Mouse (Mus musculus) heart, embryonic 16.5 days (tissue): ENCODE results near the gene Crb2. TPM values are rescaled to one million over a fixed set of nuclear protein-coding genes. Genes with fewer than 3 reads are reported as not detected.

Experiments used
- ATAC-seq: fragments of 200-750 bp; cut with Nextera tagmentation; replicated peaks from 2 replicates; pipeline ENCODE4 v1.8.0; 2017; ENCODE audit warnings: moderate number of reproducible peaks; ENCODE audit not compliant: insufficient read depth, low FRiP score; ENCODE audit errors: extremely low read depth
- H3K27ac ChIP-seq: fragments of 300-500 bp; sonication (generic); 2 replicates; pipeline ENCODE4 v1.5.1; 2014; ENCODE audit warnings: mild to moderate bottlenecking, low read length, control low read depth, moderate library complexity
- H3K27me3 ChIP-seq: fragments of 300-500 bp; sonication (generic); 2 replicates; pipeline ENCODE4 v1.6.1; 2014; ENCODE audit warnings: low read length, mixed read lengths; ENCODE audit not compliant: control insufficient read depth, insufficient read depth
- H3K36me3 ChIP-seq: fragments of 300-500 bp; sonication (generic); 2 replicates; pipeline ENCODE4 v1.6.1; 2014; ENCODE audit not compliant: control insufficient read depth, insufficient read depth
- H3K4me1 ChIP-seq: fragments of 300-500 bp; sonication (generic); 2 replicates; pipeline ENCODE4 v1.6.1; 2014; ENCODE audit warnings: low read length, mixed read lengths; ENCODE audit not compliant: control insufficient read depth, insufficient read depth
- H3K4me2 ChIP-seq: fragments of 300-500 bp; sonication (generic); 2 replicates; pipeline ENCODE4 v1.6.1; 2014; ENCODE audit warnings: low read depth, mild to moderate bottlenecking, control low read depth, low read length
- H3K4me3 ChIP-seq: fragments of 300-500 bp; sonication (generic); 2 replicates; pipeline ENCODE4 v1.5.1; 2014; ENCODE audit warnings: mild to moderate bottlenecking, control low read depth, low read length
- H3K9ac ChIP-seq: fragments of 300-500 bp; sonication (generic); 2 replicates; pipeline ENCODE4 v1.6.1; 2014; ENCODE audit warnings: low read length, control low read depth
- H3K9me3 ChIP-seq: fragments of 300-500 bp; sonication (generic); replicated peaks from 2 replicates; pipeline ENCODE4 v1.6.1; 2016; ENCODE audit warnings: low read length; ENCODE audit not compliant: control insufficient read depth
- WGBS: fragments of 180-500 bp; shearing (Covaris S2); extraction: QIAGEN DNeasy Blood & Tissue Kit; methylation state at CpG from one replicate; pipeline ENCODE4 v1.1.7; 2014; 5-methylcytosine and 5-hydroxymethylcytosine counted together
- polyA plus RNA-seq: library from polyadenylated mRNA; unstranded; fragments of >200 nt; fragmentation: Nextera tagmentation; extraction: Ambion mirVana; gene quantifications from 2 replicates; pipeline ENCODE4 v1.2.1, GENCODE M21; 2015

Crb2 gene
- polyA plus RNA-seq, 1 experiment from 2014 or later: 0.87 TPM

GRCm38 (mm10) chr2:37748442-37749066 lies 27.5 kb upstream of the Crb2 start:
- peak; percentile 47; the same call in 1 of the 2 replicates for ATAC-seq
- Histone ChIP-seq H3K9me3 (no peaks in the 10 kb centered on the region), H3K27ac (peak overlapping the region; percentile 25; the same call in 1 of the 2 replicates), H3K4me2 (no peak overlapping the region), H3K36me3 (no peaks in the 10 kb centered on the region), H3K27me3 (no peaks in the 10 kb centered on the region), H3K4me1 (peaks cover 11% of the 10 kb centered on the region), H3K9ac (no peak overlapping the region; the same call in 1 of the 2 replicates), H3K4me3 (no peak overlapping the region)
- 49% methylated on average over 10 of the region's 10 CpGs for WGBS

GRCm38 (mm10) chr2:37749323-37749722 lies 26.7 kb upstream of the Crb2 start:
- Histone ChIP-seq H3K9me3 (no peaks in the 10 kb centered on the region), H3K36me3 (no peaks in the 10 kb centered on the region), H3K27me3 (no peaks in the 10 kb centered on the region), H3K27ac (no peak overlapping the region), H3K4me3 (no peak overlapping the region), H3K4me1 (peaks cover 11% of the 10 kb centered on the region), H3K9ac (no peak overlapping the region), H3K4me2 (no peak overlapping the region)
- ATAC-seq: 0 out of 2 replicates have a peak, but pooled peaks have one; percentile 38
- 27% methylated on average over 6 of the region's 6 CpGs for WGBS

GRCm38 (mm10) chr2:37751114-37751513 lies 24.9 kb upstream of the Crb2 start:
- H3K4me1 ChIP-seq: peaks cover 11% of the 10 kb centered on the region
- H3K27me3 ChIP-seq: no peaks in the 10 kb centered on the region
- no peak for ATAC-seq
- H3K36me3 ChIP-seq: no peaks in the 10 kb centered on the region
- H3K4me3 ChIP-seq: no peak overlapping the region
- WGBS: 100% methylated on average over 1 of the region's 1 CpGs
- no peak overlapping the region for H3K27ac ChIP-seq
- H3K4me2 ChIP-seq: no peak overlapping the region
- no peaks in the 10 kb centered on the region for H3K9me3 ChIP-seq
- no peak overlapping the region for H3K9ac ChIP-seq

- no peak for ATAC-seq
- Histone ChIP-seq H3K4me1 (peaks cover 12% of the 10 kb centered on the region), H3K4me2 (no peak overlapping the region), H3K4me3 (no peak overlapping the region), H3K27me3 (no peaks in the 10 kb centered on the region), H3K36me3 (no peaks in the 10 kb centered on the region), H3K9ac (no peak overlapping the region), H3K9me3 (no peaks in the 10 kb centered on the region), H3K27ac (no peak overlapping the region)
- 80% methylated on average over 2 of the region's 2 CpGs for WGBS
Measured at GRCm38 (mm10) chr2:37756220-37756930, 19.7 kb upstream of the Crb2 start.

GRCm38 (mm10) chr2:37757016-37757415 lies 19.0 kb upstream of the Crb2 start:
- Histone ChIP-seq H3K4me1 (peaks cover 12% of the 10 kb centered on the region), H3K4me3 (no peak overlapping the region), H3K36me3 (no peaks in the 10 kb centered on the region), H3K27ac (no peak overlapping the region), H3K9me3 (no peaks in the 10 kb centered on the region), H3K27me3 (no peaks in the 10 kb centered on the region), H3K9ac (no peak overlapping the region), H3K4me2 (no peak overlapping the region)
- no peak for ATAC-seq
- 78% methylated on average over 5 of the region's 5 CpGs for WGBS

GRCm38 (mm10) chr2:37757784-37758183 lies 18.3 kb upstream of the Crb2 start:
- H3K9me3 ChIP-seq: no peaks in the 10 kb centered on the region
- peak overlapping the region; percentile 50; the same call in 1 of the 2 replicates for H3K4me2 ChIP-seq
- H3K4me3 ChIP-seq: no peak overlapping the region
- H3K36me3 ChIP-seq: no peaks in the 10 kb centered on the region
- WGBS: 74% methylated on average over 4 of the region's 4 CpGs
- H3K9ac ChIP-seq: peak overlapping the region; percentile 61
- no peaks in the 10 kb centered on the region for H3K27me3 ChIP-seq
- H3K27ac ChIP-seq: peak overlapping the region; percentile 58
- no peak for ATAC-seq
- H3K4me1 ChIP-seq: peaks cover 12% of the 10 kb centered on the region

- Histone ChIP-seq H3K4me1 (peaks cover 12% of the 10 kb centered on the region), H3K9ac (peak overlapping the region; percentile 61), H3K4me3 (no peak overlapping the region), H3K36me3 (no peaks in the 10 kb centered on the region), H3K9me3 (no peaks in the 10 kb centered on the region), H3K27me3 (no peaks in the 10 kb centered on the region), H3K4me2 (peak overlapping the region; percentile 50), H3K27ac (peak overlapping the region; percentile 58)
- WGBS: 15% methylated on average over 21 of the region's 21 CpGs
- ATAC-seq: peak; percentile 57; the same call in 1 of the 2 replicates
Measured at GRCm38 (mm10) chr2:37758343-37759015, 17.6 kb upstream of the Crb2 start.

GRCm38 (mm10) chr2:37760633-37761032 lies 15.4 kb upstream of the Crb2 start:
- no peak overlapping the region for H3K4me3 ChIP-seq
- no peak overlapping the region for H3K9ac ChIP-seq
- H3K27me3 ChIP-seq: no peaks in the 10 kb centered on the region
- peaks cover 22% of the 10 kb centered on the region for H3K4me1 ChIP-seq
- ATAC-seq: no peak
- H3K9me3 ChIP-seq: no peaks in the 10 kb centered on the region
- no peaks in the 10 kb centered on the region for H3K36me3 ChIP-seq
- WGBS: 66% methylated on average over 6 of the region's 6 CpGs
- H3K4me2 ChIP-seq: no peak overlapping the region
- H3K27ac ChIP-seq: no peak overlapping the region

- H3K9ac ChIP-seq: no peak overlapping the region
- no peaks in the 10 kb centered on the region for H3K27me3 ChIP-seq
- no peaks in the 10 kb centered on the region for H3K9me3 ChIP-seq
- no peak overlapping the region for H3K4me2 ChIP-seq
- WGBS: 56% methylated on average over 3 of the region's 3 CpGs
- peaks cover 30% of the 10 kb centered on the region for H3K4me1 ChIP-seq
- H3K27ac ChIP-seq: no peak overlapping the region
- H3K4me3 ChIP-seq: no peak overlapping the region
- no peak for ATAC-seq
- H3K36me3 ChIP-seq: no peaks in the 10 kb centered on the region
Measured at GRCm38 (mm10) chr2:37763638-37764037, 12.4 kb upstream of the Crb2 start.
